Mouse (Mus musculus) urinary bladder, adult 2 months (tissue): ENCODE measurements around the gene Il20ra. TPM values are rescaled to one million over a fixed set of nuclear protein-coding genes. Genes with fewer than 3 reads are reported as not detected.
A peak's percentile ranks its signal among the peaks of the same experiment; 100 is the strongest.
"Not testable (repeated sequence)": the region's sequence is repeated elsewhere in the genome, so short reads cannot be mapped to it uniquely, and the experiment has no call there.

Source experiments
- DNase-seq: peaks from one replicate; pipeline ENCODE4 v3.0.0; 2022; ENCODE audit warnings: low spot score
- polyA plus RNA-seq: library from polyadenylated mRNA; depleted of rRNA; stranded (reverse); fragments of >200 nt; gene quantifications from 2 replicates; pipeline ENCODE4 v1.2.3, GENCODE M21; 2012; rRNA removed

The Il20ra gene
- polyA plus RNA-seq, result 0.14 and 0.18 TPM in 2 replicates

DNA sequence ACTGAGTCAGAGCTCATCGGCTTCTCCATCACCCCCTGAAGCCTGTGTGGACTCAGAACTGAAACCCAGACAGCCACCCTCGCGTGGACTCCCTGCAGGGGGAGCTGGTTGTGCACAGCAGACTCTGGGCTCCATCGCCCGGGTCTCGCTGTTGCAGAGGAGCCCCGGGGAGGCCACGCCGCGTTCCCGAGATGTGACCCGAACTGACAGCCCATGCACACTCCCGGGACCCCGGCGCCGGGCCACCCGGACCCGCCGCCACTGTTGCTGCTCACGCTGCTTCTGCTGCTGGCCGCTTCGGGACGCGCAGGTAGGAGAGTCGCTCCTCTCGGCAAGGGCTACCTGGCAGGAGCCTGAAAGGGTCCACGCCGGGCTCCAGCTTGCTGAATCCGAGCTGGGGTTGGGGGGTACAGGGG is at the start of gene Il20ra:
Il20ra (plus strand) TSS at position 150 of the 416 bp plus-strand sequence.
- DNase-seq, result peak; percentile 33

DNA sequence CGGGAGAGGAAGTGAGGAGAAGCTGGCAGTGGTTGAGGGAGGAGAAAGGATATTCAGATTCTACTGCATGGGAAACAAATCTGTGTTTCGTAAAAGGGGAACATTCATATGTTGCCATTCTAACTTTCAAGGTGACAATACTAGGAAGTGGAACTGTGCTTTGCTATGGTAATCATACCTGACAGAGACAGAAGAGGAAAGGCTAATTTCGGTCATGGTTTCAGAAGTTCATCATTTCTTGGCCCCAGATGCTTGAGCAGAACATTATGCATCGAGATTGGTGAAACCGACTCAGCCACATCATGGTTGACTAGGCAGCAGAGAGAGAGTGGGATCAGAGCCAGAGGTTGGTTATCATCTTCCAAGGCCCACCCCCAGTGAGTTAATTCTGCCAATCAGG is 43.4 kb upstream of the Il20ra start:
- DNase-seq, result no peak

DNA sequence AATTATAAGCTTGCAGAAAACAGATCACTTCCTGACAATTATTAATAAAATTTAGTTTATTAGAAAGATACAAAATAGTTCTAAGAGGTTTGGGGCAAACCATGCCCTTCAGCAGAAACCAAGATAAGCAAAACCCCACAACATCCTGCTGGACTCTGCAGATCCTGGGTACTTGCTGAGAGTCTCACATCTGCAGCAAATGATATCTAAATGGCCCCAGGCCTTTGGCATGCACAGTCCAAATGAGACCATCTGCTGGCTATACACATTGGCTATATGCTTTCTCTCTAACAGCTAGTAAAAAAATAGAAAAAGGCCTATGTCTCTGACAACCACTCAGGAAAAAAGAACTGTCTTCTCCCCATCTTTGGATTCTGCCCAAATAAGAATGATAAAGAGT is 40.4 kb upstream of the Il20ra start:
- DNase-seq, result no peak

DNA sequence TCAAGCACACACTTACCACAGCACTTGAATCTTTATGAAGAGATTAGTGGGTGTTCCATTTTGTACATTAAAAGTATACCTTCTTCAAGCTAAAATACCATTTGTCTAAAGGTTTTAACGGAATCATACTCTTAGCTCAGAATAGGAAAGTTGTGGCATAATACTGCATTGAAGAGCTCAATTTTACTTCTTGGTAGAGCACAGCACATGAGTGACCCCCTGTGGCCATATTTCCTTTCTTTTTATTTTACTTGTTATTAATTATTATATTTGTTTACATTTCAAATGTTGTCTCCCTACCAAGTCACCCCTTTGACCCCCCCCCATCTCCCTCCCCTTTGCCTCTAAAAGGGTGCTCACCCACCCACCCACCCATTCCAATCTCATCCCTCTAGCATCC is 39.2 kb upstream of the Il20ra start:
- DNase-seq, result no peak

DNA sequence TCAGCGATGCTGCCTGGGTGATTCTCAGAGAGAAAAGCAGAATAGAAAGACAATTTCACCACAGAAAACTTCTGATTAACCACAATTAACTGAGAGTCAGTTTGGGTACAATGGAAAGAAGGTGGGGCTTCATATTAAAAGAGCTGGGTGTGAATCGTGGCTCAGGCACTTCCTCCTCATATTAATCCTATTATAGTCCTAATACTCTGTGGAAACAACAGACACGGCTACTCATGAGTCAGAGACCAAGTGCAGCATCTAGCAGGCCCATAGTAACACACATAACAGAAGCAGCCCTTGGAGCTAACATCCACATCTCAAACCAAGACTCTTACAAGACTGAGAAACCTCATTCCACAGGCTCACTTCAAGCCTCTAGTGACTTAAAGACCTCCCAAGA is 24.7 kb upstream of the Il20ra start:
- DNase-seq, result no peak

DNA sequence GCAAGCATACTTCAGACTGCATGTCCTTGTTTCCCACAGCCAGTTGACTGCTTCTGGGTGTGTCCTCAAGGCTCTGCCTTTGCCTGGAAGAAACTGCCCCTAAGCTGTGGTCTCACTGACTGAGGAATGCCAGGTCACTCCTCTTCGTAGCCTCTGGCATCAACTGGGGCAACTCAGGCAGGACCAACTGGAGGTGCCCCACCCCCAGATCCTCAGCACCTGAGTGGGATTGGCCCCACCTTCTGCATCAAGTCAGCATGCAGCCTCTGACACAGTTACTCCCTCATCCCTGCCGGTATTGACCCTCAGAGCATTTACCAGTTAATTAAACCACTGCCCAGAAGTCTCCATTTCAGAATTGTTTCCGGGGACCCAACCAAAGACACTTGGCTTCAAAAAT is 21.1 kb upstream of the Il20ra start:
- DNase-seq, result no peak

DNA sequence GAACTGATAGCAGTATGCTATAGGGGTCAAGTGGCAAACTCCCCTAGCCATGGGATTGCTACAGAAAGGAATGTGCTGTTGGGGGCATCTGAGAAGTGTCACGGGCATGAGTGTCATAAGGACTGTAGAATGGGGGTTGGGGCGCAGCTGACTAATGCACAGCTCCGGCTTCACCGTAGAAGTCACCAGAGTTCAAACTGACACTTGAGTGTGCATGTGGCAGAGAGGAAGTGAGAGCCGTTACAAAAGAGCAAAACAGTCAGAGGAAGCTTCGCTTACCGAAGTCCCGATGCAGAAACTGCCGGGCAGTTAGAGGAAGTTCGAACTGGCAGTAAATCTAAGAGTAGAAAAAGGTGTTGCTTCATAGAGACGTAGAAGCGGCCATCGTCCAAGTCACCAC is 20.6 kb upstream of the Il20ra start:
- DNase-seq, result no peak

DNA sequence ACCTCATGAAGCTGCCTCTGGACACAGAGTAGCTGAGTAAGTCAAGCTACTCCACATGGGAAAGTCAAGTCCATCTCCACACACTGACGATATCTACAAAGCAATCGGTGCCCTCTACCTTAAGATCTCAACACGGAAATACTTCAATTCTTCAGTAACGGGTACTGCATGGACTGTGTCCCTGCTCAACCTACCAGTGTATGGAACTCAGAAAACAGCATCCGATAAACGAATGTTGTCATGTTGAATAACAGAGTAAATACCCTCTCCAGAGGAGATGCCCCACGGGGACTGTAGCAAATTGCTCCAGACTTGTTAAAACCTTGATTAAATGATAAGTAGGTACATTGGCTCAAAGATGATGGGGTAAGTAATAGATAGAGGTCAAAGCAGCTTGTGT is 20.0 kb upstream of the Il20ra start:
- DNase-seq, result no peak

DNA sequence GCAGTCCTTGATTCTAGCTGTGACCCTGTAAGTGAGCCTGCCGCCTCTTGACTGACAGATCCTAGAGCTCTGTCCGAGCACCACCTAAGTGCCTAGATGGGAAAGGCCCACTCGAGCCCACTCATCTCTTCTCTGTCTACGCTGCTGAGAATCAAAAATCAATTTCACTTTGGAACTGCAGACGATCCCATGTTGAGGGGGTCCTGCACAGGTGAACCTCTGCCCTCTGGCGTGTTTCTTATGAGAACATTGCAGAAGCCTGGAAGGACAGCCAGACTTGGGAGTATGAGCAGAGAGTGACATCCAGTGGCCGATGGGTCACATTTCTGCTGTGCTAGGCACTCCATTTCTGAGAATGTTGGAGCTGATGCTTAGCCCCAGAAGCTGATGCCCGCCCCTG is 19.4 kb upstream of the Il20ra start:
- DNase-seq, result no peak

DNA sequence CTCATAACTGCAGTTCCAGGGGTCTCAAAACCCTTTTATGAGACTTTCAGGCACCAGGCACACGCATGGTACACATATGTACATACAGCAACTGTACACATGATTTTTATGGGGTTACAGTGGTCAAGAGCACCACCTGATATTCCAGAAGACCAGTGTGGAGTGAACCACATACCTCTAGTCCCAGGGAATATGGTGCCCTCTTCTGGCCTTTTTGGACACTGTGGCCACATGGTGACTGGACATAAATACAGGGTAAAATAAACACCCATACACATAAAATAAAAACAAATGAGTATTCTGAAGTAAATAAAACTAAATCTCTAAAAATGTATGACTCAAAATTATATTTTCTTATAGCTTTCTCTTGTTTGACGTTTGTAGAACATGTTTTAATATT is 18.7 kb upstream of the Il20ra start:
- DNase-seq, result no peak

DNA sequence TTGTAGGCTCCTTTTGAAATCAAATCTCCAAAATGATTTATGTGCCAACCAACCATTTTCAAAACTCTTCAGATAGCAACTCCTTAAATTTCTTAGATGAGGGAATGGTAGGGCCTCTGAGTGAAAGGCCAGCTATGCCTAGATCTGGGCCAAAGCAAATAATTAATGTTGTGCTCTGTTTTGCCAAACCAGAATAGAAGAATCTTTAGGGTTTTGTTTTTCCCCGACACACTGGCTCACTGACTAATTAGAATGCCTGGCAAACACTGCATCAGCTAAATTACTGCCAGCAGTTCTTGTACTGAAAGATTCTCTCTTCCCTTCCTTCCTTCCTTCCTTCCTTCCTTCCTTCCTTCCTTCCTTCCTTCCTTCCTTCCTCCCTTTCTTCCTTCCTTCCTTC is 13.0 kb upstream of the Il20ra start:
- DNase-seq, result no peak

DNA sequence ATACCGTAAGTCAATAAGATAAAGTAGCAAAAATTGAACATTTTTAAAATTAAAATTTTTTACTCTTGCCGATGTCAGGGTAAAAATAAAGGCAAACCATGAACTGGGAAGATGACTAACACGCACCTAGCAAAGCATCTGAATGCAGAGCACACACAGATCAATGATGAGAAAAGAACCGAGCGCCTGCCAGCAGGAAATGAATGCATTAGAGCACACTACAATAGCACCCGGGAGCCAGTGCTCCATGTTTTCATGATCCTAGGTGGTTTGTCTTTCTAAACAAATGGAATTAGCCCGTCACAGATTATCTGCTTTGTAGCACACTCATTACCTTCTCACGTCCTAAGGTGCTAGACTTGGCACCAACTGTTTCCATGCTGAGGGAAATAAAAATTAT is 7.9 kb upstream of the Il20ra start:
- no peak for DNase-seq

DNA sequence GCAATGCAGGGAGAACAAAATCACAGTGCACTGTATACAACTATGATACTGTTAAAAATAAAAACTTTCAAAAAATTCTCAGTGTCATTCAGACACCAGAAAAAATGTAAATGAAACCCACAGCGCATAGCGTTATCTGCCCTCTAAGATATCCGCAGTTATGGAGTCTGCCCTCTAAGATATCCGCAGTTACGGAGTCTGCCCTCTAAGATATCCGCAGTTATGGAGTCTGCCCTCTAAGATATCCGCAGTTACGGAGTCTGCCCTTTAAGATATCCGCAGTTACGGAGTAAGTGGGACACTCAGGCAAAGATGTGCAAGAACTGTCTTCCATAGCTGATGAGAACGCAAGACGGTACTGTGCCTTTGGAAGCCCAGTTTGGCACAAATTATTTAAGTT is 4.6 kb upstream of the Il20ra start:
- no peak for DNase-seq

DNA sequence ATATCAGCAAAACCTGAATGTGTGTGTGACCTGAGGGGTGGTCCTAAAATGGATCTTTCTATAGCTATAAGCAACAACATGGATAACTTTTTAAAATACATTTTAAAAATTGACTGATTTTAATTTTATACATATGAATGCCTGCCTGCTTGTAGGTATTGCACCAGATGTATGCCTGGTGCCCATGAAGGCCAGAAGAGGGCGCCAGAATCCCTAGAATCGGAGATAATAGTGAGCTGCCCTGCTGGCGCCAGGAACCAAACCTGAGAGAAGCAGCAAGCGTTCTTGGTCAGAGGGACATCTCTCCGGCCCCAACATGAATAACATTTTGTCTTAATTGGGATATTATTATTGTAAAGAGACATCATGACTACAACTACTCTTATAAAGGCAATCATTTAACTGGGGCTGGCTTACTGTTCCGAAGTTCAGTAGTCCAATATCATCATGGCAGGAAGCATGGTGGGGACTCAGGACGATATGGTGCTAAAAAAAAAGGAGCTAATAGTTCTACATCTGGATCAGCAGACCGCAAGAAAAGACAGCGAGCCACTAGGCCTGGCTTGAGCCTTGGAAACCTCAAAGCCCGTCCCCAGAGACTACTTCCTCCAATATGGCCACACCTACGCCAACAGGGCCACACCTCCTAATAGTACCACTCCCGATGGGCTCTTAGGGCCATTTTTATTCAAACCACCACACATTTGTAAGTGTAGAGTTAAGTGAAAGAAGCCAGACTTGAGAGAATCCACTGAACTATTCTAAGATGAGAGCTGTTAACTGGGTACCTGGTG is 3.9 kb upstream of the Il20ra start:
- no peak for DNase-seq

DNA sequence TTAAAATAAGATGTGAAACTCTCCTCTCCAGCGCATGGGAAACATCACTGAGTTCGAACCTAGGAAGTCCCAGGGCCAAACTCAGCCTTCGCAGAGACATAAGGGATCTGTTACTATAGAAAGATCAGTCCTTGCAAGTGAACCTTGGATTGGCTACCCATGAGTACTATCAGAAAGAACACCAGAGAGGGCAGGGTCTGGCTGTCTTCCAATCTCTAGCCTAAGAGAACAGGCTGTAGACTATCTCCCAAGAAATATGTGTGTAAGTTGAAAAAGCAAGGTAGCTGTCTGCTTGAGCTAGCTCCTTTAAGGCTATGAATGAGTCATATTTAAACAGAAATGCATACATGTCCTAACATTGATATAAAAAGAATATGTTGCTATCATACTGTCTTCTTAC is 1.4 kb upstream of the Il20ra start:
- DNase-seq, result no peak

DNA sequence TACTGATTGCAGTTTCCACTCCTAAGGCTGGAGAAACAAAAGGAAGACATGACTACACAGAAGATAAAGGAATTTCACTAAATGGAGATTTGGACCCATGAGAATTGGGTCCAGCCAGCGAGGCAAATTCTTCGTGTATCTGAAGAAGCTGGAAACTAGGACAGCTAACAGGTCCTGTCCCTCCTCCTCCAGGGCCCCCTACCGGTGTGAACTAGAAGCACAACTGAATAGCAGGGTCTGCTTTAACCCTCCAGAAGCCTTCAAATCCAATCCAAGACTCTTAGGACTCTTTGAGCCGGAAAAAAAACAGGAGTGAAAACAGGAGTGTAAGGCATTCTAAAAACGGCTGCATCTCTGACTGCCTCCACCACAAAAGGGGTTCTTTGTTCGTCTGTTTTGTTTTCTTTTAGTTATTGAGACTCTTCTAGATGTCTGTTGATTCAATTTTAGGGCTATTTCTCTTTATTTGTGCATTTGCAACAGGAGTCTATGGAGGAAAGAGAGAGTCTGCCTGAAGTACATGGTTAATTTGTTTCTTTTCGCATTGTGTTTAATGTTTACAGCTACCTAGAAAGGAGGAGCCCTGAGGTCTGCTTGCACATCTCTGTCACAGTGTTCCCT is 709 bp upstream of the Il20ra start:
- no peak for DNase-seq

DNA sequence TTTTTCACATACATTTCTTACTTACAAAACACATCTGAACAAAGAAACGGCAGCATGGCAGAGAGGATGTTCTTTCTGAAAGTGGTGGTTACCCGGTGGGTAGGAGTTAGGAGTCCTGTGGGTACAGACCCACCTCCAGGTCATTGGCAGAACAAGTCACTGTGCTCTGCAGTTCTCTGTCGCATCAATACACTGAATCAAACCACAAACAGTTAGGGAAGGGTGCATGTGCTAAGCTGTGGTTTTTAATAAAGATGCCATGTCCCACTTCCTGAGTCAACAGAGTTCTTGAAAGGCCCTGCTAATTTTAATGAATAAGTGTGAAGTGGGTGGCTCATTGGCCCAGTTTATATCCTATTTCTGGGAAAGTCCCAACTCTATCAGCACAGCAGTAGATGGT is 6.3 kb downstream of the Il20ra start:
- DNase-seq, result no peak

DNA sequence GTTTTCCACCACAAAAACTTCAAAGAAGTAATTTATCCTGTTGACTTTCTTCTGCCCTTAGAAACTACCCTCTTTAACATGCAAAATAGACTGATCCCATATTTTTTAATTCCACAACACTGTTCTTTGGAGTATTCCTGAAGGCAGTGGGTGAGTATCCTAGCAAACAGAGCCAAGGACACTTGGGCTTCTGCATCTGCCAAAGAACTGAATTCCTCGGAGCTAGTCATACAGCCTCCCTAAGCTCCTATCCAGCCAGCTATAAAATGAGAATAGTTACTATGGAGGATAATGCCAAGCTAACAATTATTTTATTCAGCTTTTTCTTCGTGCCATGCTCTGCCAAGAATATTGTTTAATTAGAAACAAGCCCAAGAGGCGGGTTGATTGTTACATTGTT is 9.9 kb downstream of the Il20ra start:
- no peak for DNase-seq

DNA sequence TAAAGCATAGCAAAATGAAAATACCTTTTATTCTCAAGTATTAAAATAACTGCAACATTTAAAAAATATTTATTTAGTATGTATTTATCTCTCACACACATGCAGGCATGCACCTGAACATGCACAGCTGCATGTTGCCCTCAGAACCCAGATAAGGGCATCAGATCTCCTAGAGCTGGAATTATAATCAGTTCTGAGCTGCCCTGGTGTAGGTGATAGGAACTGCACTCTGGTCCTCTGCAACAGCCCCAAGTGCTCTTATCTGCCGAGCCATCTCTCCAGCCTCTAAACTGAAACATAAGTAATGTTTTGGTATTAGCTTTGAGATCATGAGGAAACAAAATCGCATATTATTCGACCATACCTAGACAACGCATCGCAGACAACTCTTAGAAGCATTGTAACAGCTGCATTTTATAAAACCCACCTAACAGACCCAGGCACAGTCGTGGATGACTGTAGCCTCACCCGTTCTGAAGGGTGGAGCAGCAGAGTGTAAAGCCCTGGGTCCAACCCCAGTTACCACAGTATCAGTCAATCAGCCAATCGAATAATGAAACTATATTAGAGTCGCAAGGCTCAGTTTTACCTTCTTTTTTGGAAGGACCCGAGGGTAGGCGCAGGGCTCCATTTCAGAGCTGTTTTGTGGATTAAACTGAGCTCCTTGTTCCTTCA is 11.9 kb downstream of the Il20ra start:
- DNase-seq, result no peak

DNA sequence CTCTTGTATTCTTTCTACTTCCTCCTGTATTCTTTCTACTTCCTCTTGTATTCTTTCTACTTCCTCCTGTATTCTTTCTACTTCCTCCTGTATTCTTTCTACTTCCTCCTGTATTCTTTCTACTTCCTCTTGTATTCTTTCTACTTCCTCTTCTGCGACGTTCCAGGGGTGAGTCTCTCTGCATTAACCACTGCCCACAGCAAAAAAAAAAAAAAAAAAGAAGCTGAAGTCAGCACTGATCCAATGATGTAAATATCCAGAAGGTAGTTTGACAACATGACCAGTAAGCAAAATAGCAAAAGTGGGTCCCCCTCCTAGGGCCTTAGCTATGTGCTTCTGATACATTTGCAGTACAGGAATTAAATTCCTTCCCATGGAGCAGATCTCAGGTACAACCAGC is 26.1 kb downstream of the Il20ra start:
- DNase-seq, result not testable (repeated sequence)

DNA sequence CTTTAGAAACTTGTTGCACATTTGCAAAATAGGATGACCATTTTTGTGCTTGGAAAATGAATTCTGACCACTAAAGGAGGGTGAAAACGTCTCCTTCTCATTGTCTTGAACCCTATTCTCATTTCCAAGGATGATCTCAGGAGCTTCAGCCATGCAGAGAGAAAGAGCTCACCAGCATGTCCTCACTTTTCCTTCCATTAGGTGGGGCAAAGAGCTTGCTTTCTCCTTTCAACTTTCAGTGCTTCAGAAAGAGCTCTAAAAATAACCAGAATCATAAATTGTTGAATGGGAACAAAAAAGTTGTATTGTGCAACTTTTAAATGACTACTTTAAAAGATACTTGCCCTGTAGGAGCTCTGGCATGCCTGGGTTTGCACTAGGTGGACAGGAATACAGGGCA is 33.3 kb downstream of the Il20ra start:
- no peak for DNase-seq

DNA sequence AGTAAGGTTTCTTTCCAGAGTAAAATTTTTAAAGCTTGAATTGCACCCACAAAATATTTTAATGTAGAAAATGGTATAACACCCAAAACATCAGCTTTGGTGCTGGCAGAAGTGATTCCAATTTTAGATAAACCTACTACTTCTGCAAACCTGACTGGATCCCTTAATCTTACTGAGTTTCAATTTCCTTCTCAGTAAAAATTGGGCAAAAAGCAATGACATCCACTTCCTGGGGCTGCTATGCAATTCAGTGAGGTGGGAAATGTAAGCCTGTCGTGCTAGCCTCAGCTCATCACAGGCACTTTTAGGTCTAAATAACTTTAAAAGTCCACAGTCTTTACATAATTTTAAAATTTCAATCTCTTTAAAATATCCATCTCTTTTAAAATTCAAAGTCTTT is 33.8 kb downstream of the Il20ra start:
- DNase-seq, result no peak

DNA sequence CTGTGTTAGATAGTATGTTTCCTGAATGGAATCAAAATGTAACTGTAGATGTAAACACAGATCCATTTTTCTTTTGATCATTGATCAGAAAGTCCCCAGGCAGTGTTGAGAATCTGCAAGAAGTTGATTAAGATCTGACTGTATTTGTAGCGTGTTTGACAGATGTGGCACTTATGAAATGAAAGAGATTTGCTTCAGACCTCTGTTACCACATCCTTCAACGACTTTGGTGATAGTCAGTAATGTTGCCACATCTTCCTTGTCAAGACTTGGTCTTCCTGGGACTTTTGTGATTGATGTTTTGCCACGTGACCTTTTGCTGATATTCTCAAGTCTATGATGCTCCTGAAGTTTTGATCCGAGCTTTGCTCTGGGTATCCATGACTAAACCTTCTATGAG is 35.3 kb downstream of the Il20ra start:
- DNase-seq, result no peak
